Mouse (Mus musculus) forebrain, embryonic 16.5 days (tissue): Measurements from ENCODE around the gene Slc38a9. TPM values are rescaled to one million over a fixed set of nuclear protein-coding genes. Genes with fewer than 3 reads are reported as not detected.

Source experiments
- ATAC-seq: fragments of 200-750 bp; cut with Nextera tagmentation; 2 replicates; pipeline ENCODE4 v1.8.0; 2017; ENCODE audit warnings: mild to moderate bottlenecking, moderate library complexity
- H3K27ac ChIP-seq: fragments of 300-500 bp; sonication (generic); 2 replicates; pipeline ENCODE4 v1.5.1; 2014; ENCODE audit warnings: low read length, control low read depth
- H3K27me3 ChIP-seq: fragments of 300-500 bp; sonication (generic); replicated peaks from 2 replicates; pipeline ENCODE4 v1.6.1; 2014; ENCODE audit warnings: low read length; ENCODE audit not compliant: control insufficient read depth, insufficient read depth
- H3K36me3 ChIP-seq: fragments of 300-500 bp; sonication (generic); 2 replicates; pipeline ENCODE4 v1.6.1; 2014; ENCODE audit not compliant: control insufficient read depth, insufficient read depth
- H3K4me1 ChIP-seq: fragments of 300-500 bp; sonication (generic); replicated peaks from 2 replicates; pipeline ENCODE4 v1.6.1; 2014; ENCODE audit warnings: low read length; ENCODE audit not compliant: control insufficient read depth, insufficient read depth
- H3K4me2 ChIP-seq: fragments of 300-500 bp; sonication (generic); 2 replicates; pipeline ENCODE4 v1.6.1; 2014; ENCODE audit warnings: mild to moderate bottlenecking, low read length, control low read depth
- H3K4me3 ChIP-seq: fragments of 300-500 bp; sonication (generic); replicated peaks from 2 replicates; pipeline ENCODE4 v1.5.1; 2014; ENCODE audit warnings: mild to moderate bottlenecking, low read length, control low read depth
- H3K9ac ChIP-seq: fragments of 300-500 bp; sonication (generic); replicated peaks from 2 replicates; pipeline ENCODE4 v1.6.1; 2014; ENCODE audit warnings: low read depth, low read length, control low read depth
- H3K9me3 ChIP-seq: fragments of 300-500 bp; sonication (generic); 2 replicates; pipeline ENCODE4 v1.6.1; 2016; ENCODE audit warnings: low read length; ENCODE audit not compliant: control insufficient read depth
- WGBS: fragments of 180-500 bp; shearing (Covaris S2); extraction: QIAGEN DNeasy Blood & Tissue Kit; methylation state at CpG from one replicate; pipeline ENCODE4 v1.1.7; 2014; 5-methylcytosine and 5-hydroxymethylcytosine counted together
- polyA plus RNA-seq: library from polyadenylated mRNA; unstranded; fragments of >200 nt; fragmentation: Nextera tagmentation; extraction: Ambion mirVana; gene quantifications from 2 replicates; pipeline ENCODE4 v1.2.1, GENCODE M21; 2015

Slc38a9 gene
- polyA plus RNA-seq, 1 experiment from 2014 or later, result 28.7 TPM

DNA sequence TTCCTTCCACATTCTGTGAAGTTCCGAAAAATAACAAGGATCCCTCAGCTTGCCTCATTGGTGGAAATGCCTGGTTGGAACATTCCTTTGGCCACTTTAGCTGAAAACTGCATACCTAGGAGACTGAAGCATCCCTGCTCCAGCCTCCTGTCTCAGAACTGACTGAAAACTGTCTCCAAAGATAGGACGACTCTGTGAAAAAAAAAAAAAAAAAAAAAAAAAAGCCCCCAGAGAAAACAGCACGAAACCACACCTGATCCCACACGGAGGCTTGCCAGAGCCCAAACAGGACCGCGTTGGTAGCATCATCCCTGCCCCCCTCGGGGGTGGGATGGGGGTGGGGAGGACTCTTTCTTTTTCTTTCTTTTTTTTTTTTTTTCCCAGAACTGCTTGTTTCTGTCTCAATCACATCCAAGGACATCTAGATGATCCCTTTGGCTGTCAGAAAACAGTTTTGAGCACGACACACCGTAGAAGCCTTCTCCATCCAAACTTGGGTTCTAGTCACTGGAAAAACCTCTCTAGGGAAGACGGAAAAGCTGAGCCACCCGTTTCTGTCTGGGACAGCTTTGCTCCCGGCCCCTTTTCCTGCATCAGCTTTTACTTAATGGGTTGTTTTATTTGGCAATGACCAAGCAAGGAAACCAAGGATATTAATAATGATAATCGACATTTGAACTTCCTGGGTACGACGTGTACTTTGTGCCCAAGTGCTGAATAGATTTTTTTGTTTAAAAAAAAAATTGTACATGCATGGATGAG lies 111.1 kb downstream of the Slc38a9 start:
- no peak overlapping the region for H3K4me2 ChIP-seq

DNA sequence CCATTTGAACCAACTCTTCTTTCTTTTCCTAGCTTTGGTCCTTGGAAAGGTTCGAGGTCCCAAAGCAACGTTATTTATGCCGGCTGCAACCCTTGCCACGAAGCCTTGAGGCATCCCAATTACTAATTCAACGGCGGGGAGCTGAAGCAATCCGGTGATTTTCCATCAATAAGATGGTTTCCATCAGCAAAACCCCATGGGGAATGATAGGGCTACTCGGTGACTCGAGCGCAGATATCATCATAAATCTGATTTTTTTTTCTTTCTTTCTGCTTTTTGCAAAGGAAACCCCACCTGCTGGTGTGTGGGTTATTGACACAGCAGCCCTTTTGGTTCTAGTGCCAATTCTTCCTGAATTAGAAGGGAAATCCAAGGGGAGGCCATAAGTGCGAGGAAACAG lies 111.7 kb downstream of the Slc38a9 start:
- Histone ChIP-seq H3K4me2 (no peak overlapping the region), H3K36me3 (0 out of 2 replicates have a peak, but pooled peaks cover 2% of the 10 kb centered on the region), H3K4me3 (no peak overlapping the region), H3K9ac (no peak overlapping the region), H3K4me1 (0 out of 2 replicates have a peak, but pooled peaks cover 3% of the 10 kb centered on the region), H3K27me3 (no peaks in the 10 kb centered on the region), H3K9me3 (peaks cover 7% of the 10 kb centered on the region), H3K27ac (no peak overlapping the region)
- 76% methylated on average over 11 of the region's 11 CpGs for WGBS
- ATAC-seq, result no peak

More for the DNA sequence above, 111.1 kb downstream of the Slc38a9 start:
- Histone ChIP-seq H3K27ac (no peak overlapping the region), H3K4me3 (no peak overlapping the region), H3K9me3 (peaks cover 11% of the 10 kb centered on the region), H3K36me3 (0 out of 2 replicates have a peak, but pooled peaks cover 2% of the 10 kb centered on the region), H3K4me1 (0 out of 2 replicates have a peak, but pooled peaks cover 3% of the 10 kb centered on the region), H3K9ac (no peak overlapping the region), H3K27me3 (no peaks in the 10 kb centered on the region)
- 50% methylated on average over 15 of the region's 15 CpGs for WGBS
- ATAC-seq, result no peak

DNA sequence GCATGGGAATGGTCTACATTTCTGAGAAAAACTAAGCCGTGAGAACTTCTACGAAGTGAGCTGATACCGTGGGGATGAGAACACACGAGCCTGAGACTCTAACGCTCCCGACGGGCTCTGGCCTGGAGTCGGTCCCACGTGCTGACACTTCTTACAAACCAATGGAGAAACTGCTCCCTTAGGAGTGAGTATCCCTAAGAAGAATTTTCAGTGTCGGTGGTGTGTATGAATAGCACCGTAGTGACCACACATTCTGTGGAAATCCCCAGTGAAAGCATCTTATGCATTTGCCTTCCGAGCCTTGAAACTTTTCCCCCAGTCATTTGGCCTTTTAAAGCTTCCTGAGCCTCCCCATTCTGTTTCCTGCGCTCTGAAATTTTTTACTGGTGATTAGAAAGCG lies 112.3 kb downstream of the Slc38a9 start:
- Histone ChIP-seq H3K27me3 (no peaks in the 10 kb centered on the region), H3K4me2 (no peak overlapping the region), H3K9me3 (peaks cover under 1% of the 10 kb centered on the region; the same call in 1 of the 2 replicates), H3K4me3 (no peak overlapping the region), H3K27ac (no peak overlapping the region), H3K36me3 (0 out of 2 replicates have a peak, but pooled peaks cover 1% of the 10 kb centered on the region), H3K4me1 (0 out of 2 replicates have a peak, but pooled peaks cover 3% of the 10 kb centered on the region), H3K9ac (no peak overlapping the region)
- WGBS, result 84% methylated on average over 14 of the region's 14 CpGs
- ATAC-seq, result no peak

DNA sequence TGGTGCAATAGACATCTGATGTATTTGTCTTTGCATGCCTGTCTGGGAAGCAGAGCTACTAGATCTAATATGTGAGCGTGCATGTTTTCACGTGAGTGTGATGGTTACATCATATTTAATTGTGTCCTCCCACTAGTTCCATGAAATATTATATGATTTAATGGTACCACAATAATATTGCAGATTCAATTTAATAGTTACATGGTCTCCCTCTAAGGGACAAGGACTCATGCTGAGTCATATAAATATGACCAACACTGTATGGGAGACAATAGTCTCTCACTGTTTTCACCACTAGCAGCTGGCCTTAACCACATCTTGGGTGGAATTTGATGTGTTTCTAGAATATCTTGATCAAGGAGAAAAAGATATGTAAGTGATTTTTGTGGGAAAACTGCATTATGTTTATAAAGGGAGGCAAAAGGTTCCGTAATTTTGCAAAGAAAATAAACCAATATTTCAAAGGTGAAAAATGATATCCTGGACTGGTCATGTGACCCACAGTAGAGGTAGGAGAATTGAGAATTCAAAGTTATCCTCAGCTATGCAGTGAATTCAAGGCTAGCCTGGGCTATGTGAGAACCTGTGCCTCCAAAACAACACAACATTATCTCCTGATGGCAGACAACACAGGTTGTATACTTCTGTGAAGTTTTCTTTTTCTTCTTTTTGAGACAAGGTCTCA lies 113.6 kb downstream of the Slc38a9 start:
- H3K4me1 ChIP-seq, result 0 out of 2 replicates have a peak, but pooled peaks cover 3% of the 10 kb centered on the region
- WGBS, result 93% methylated on average over 3 of the region's 3 CpGs
- H3K9ac ChIP-seq, result no peak overlapping the region
- no peaks in the 10 kb centered on the region for H3K9me3 ChIP-seq
- no peak for ATAC-seq
- no peak overlapping the region for H3K4me3 ChIP-seq
- no peaks in the 10 kb centered on the region for H3K36me3 ChIP-seq
- no peaks in the 10 kb centered on the region for H3K27me3 ChIP-seq
- no peak overlapping the region for H3K4me2 ChIP-seq
- H3K27ac ChIP-seq, result no peak overlapping the region

DNA sequence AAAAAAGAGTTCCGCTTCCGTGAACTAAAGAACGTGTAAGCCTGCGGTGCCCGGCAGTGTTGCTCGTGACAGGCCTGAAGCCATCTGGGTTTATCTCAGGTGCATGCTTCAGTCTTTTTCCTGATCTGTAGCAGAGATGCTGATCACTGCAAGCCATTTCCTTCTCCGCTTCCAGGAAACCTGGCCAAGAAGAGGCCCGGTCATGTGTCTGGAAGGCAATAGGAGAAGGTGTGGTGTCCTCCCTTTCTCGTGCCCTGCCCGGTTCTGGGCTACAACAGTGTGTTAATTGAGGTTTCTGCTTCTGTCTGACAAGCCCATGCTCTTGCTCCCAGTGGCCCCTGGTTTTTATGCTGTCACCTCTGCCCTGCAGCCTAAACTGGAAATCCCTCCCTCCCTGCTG lies 115.3 kb downstream of the Slc38a9 start:
- no peaks in the 10 kb centered on the region for H3K36me3 ChIP-seq
- no peaks in the 10 kb centered on the region for H3K27me3 ChIP-seq
- no peak overlapping the region for H3K4me2 ChIP-seq
- H3K4me1 ChIP-seq, result no peaks in the 10 kb centered on the region
- 89% methylated on average over 10 of the region's 10 CpGs for WGBS
- no peak overlapping the region for H3K27ac ChIP-seq
- no peaks in the 10 kb centered on the region for H3K9me3 ChIP-seq
- H3K9ac ChIP-seq, result no peak overlapping the region
- ATAC-seq, result no peak
- no peak overlapping the region for H3K4me3 ChIP-seq

DNA sequence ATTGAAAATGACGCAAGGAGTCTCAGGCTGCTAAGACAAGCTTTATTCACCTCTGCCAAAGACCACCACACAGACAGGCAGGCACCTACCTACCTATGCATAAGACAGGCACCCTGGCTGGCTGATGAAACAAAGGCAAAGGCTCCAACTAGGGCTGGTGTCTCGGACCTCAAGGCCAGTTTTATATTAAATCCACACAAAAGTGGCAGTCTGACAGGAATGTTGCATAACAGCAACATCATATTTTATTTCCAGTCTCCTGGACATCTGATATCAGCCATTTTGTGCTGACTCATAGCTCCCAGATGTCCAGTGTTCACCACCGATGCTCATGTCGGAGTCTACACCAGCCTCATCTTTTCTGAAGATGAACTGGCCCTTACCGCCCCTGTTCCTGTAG lies 117.9 kb downstream of the Slc38a9 start:
- H3K27me3 ChIP-seq, result no peaks in the 10 kb centered on the region
- no peak overlapping the region for H3K27ac ChIP-seq
- no peak overlapping the region for H3K9ac ChIP-seq
- no peaks in the 10 kb centered on the region for H3K9me3 ChIP-seq
- ATAC-seq, result no peak
- no peaks in the 10 kb centered on the region for H3K36me3 ChIP-seq
- no peaks in the 10 kb centered on the region for H3K4me1 ChIP-seq
- WGBS, result 93% methylated on average over 5 of the region's 5 CpGs
- H3K4me2 ChIP-seq, result no peak overlapping the region
- no peak overlapping the region for H3K4me3 ChIP-seq

DNA sequence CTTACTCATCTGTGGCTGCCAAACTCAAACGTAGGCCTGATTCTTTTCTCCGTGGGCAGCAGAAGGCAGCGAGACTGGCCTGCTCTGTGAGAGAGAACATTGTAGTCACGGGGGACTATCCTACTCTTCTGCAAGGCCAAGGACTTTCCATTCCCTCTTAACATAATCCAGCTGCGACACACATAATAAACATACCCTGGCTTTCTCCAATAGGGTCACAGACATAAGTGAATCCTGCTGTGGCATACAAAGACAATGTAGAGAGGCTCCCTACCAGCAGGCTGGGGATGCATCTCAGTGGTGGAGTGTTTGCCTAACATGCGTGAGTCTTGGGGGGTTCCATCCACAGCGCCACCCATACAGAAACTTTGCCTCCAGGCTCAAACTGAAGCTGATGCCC lies 124.8 kb downstream of the Slc38a9 start:
- no peak overlapping the region for H3K27ac ChIP-seq
- 82% methylated on average over 7 of the region's 7 CpGs for WGBS

DNA sequence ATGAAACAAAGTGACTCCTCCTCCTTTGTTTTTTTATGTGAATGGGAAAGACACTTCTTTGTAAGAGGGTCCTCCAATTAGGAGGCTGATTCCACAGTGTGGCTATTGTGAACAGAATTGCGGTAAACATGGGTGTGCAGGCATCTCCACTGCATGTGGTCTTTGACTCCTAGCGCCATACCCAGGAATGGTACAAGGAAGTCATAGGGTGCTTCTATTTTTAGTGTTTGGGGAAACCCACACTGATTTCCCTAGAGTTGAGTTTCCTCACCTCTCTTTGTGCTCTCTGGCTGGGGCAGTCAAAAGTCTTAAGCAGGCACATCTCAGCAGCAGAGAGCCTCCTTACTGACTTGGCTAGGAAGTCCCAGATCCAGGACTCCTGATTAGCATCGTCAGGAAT lies 125.6 kb downstream of the Slc38a9 start:
- ATAC-seq, result no peak
- no peak overlapping the region for H3K27ac ChIP-seq
- H3K9ac ChIP-seq, result no peak overlapping the region
- no peak overlapping the region for H3K4me3 ChIP-seq
- no peaks in the 10 kb centered on the region for H3K36me3 ChIP-seq
- 27% methylated on average over 3 of the region's 3 CpGs for WGBS
- H3K4me2 ChIP-seq, result no peak overlapping the region
- no peaks in the 10 kb centered on the region for H3K27me3 ChIP-seq
- no peaks in the 10 kb centered on the region for H3K9me3 ChIP-seq
- H3K4me1 ChIP-seq, result no peaks in the 10 kb centered on the region

More for the DNA sequence above, 124.8 kb downstream of the Slc38a9 start:
- ATAC-seq, result no peak
- Histone ChIP-seq H3K9me3 (no peaks in the 10 kb centered on the region), H3K4me3 (no peak overlapping the region), H3K4me1 (no peaks in the 10 kb centered on the region), H3K9ac (no peak overlapping the region), H3K4me2 (no peak overlapping the region), H3K36me3 (no peaks in the 10 kb centered on the region), H3K27me3 (no peaks in the 10 kb centered on the region)

DNA sequence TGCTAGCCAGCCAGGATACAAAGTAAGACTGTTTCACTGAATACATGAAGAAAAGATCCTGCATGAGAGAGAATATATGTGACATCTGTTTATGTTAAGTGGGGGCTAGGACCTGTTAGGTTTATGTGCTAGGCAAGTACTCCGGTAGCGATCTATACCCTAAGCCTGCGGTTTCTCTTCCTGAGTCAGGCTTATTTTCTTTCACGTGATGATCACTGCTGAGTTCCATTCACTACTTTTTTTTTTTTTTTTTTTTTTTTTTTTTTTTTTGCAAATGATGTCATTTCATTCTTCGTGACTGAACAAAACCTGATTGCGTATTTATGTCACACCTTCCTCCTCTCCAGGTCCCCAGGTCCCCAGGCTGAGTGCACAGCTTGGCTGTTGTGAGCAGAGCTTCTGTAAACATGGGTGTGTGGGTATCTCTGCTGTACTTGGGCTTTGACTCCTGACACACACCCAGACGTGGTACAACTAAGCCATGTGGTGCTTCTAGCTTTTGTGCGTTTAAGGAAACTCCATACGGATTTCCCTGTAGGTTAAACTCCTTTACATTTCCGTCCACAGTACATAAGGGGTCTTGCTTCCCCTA lies 126.5 kb downstream of the Slc38a9 start:
- Histone ChIP-seq H3K27me3 (no peaks in the 10 kb centered on the region), H3K9ac (no peak overlapping the region), H3K9me3 (no peaks in the 10 kb centered on the region), H3K27ac (no peak overlapping the region), H3K4me1 (no peaks in the 10 kb centered on the region), H3K4me2 (no peak overlapping the region), H3K4me3 (no peak overlapping the region), H3K36me3 (no peaks in the 10 kb centered on the region)
- WGBS, result 82% methylated on average over 10 of the region's 10 CpGs
- no peak for ATAC-seq
